Mouse (Mus musculus): ENCODE measurements at regions not wholly inside any gene's neighbourhood (a gene's known extent, or its start where the extent isn't known, plus 50 kb on each side); places are given as distances from the start of the nearest gene placed in this dataset.

- ATAC-seq (no peak), DNase-seq (ENCODE audit: low spot score) (no peak)
- Histone ChIP-seq H3K4me3 (ENCODE audit: low read depth, low read length) (no peak overlapping the region), H3K4me2 (replicated peaks; ENCODE audit: low read depth, low read length) (no peak overlapping the region), H3K4me1 (ENCODE audit: insufficient read depth, low read depth, low read length) (no peaks in the 10 kb centered on the region), H3K9ac (replicated peaks; ENCODE audit: low read depth) (no peak overlapping the region), H3K27me3 (replicated peaks; ENCODE audit: insufficient read depth, low read length) (no peaks in the 10 kb centered on the region), H3K27ac (ENCODE audit: low read length) (no peak overlapping the region), H3K36me3 (ENCODE audit: insufficient read depth, low read length) (no peaks in the 10 kb centered on the region), H3K9me3 (ENCODE audit: low read length) (no peaks in the 10 kb centered on the region)
- WGBS = 79% methylated on average over 3 of the region's 3 CpGs
- TF ChIP-seq EP300 (IDR thresholded peaks at IDR 0.05) = no peak
- TF ChIP-seq CTCF (IDR thresholded peaks at IDR 0.05) = no peak
Observed at GRCm38 (mm10) chr17:41525101-41525500, 590.3 kb upstream of the Cenpq start.

GRCm38 (mm10) chr17:41512041-41512440, 577.2 kb upstream of the Cenpq start:
- Histone ChIP-seq H3K9me3 (ENCODE audit: low read length) (no peaks in the 10 kb centered on the region), H3K27me3 (replicated peaks; ENCODE audit: insufficient read depth, low read length) (no peaks in the 10 kb centered on the region), H3K4me2 (replicated peaks; ENCODE audit: low read depth, low read length) (no peak overlapping the region), H3K4me1 (ENCODE audit: insufficient read depth, low read depth, low read length) (no peaks in the 10 kb centered on the region), H3K9ac (replicated peaks; ENCODE audit: low read depth) (no peak overlapping the region), H3K4me3 (ENCODE audit: low read depth, low read length) (no peak overlapping the region), H3K27ac (ENCODE audit: low read length) (no peak overlapping the region), H3K36me3 (ENCODE audit: insufficient read depth, low read length) (no peaks in the 10 kb centered on the region)
- DNase-seq (ENCODE audit: low spot score) = peak; percentile 16
- no peak for TF ChIP-seq CTCF (IDR thresholded peaks at IDR 0.05)
- no peak for TF ChIP-seq EP300 (IDR thresholded peaks at IDR 0.05)
- ATAC-seq = no peak

- no peak for ATAC-seq
- no peaks in the 10 kb centered on the region for H3K27me3 ChIP-seq (replicated peaks; ENCODE audit: insufficient read depth, low read length)
- no peak overlapping the region for H3K4me2 ChIP-seq (replicated peaks; ENCODE audit: low read depth, low read length)
- 53% methylated on average over 4 of the region's 4 CpGs for WGBS
- no peaks in the 10 kb centered on the region for H3K36me3 ChIP-seq (ENCODE audit: insufficient read depth, low read length)
- no peaks in the 10 kb centered on the region for H3K4me1 ChIP-seq (ENCODE audit: insufficient read depth, low read depth, low read length)
- TF ChIP-seq EP300 (IDR thresholded peaks at IDR 0.05) (no peak), CTCF (IDR thresholded peaks at IDR 0.05) (peak; percentile 14; the same call in 1 of the 2 replicates)
- H3K9ac ChIP-seq (replicated peaks; ENCODE audit: low read depth) = no peak overlapping the region
- no peak overlapping the region for H3K4me3 ChIP-seq (ENCODE audit: low read depth, low read length)
- no peaks in the 10 kb centered on the region for H3K9me3 ChIP-seq (ENCODE audit: low read length)
- no peak overlapping the region for H3K27ac ChIP-seq (ENCODE audit: low read length)
- DNase-seq (ENCODE audit: low spot score) = no peak
Observed at GRCm38 (mm10) chr17:41505000-41505399, 570.2 kb upstream of the Cenpq start.

All from lung, postnatal 0 days (tissue).